In the genomic region with DNA sequence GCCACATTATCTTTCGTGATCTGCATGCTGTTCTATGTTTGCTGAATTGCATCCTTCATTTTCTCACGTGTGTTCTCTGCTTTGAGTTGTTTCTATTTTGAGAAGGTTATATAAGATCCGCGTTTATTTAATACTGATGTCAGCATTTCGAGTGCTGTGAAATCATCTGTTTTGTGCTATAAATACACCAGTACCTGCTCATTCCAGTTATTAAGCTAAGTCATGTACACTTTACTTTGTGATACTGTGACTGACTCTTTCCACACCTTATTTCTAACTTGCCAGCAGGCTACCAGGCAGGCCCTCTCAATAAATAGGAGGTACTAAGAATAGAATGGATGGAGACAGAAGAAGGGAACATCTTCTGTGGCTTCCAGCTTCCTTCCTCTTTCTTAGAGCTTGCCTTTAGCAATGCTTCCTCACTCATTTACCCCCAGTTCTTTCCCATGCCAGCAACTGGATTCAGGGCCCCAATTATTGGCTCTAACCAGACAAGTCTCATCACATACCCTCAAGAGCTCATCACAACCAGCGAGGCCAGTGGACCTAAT, we compare ENCODE assay signal across 18 mouse cellular contexts. TPM values are rescaled to one million over a fixed set of nuclear protein-coding genes. Genes with fewer than 3 reads are reported as not detected.
DNase-seq lines count a peak whose midpoint lies in the region; ATAC-seq lines count a peak whose summit lies in the region.
"Had no signal": no experiment of that assay in that cellular context is flagged by ENCODE, and none has a peak within 500 bp of the region (broad histone marks: within the 10 kb centered on the region; RNA-seq: fewer than 3 reads in every experiment).

No protein-coding gene starts in this region.

- no peaks in the 10 kb centered on the region for H3K79me2 ChIP-seq in macrophage (ENCODE audit: inconsistent target)

- H3K4me1 ChIP-seq in hindbrain, embryonic 12.5 days: no peaks in the 10 kb centered on the region
- H3K4me1 ChIP-seq: embryonic facial prominence, embryonic 13.5 days; midbrain, embryonic 10.5 days had no signal

- DNase-seq in frontal cortex, postnatal 25 days (ENCODE audit: low spot score in 2 of 2): no peak
- DNase-seq in layer of hippocampus, adult 11-12 months (ENCODE audit: low spot score): peak; percentile 23
- DNase-seq in layer of hippocampus, adult 8-10 months (ENCODE audit: low spot score in 2 of 2): no peak
- peak; percentile 5 for DNase-seq in MEL-GATA-1-ER (ENCODE audit: extremely low read depth, low read depth)
- no peak for DNase-seq in right cerebral cortex, postnatal 25 days
- DNase-seq: gastrocnemius, postnatal 36 days; kidney, adult 18-20 months; kidney, postnatal 4 days; liver; right cerebral cortex, adult 18-20 months; thymus, postnatal 36 days had no signal

- H3K27ac ChIP-seq in macrophage: peak overlapping the region; percentile 82
- H3K27ac ChIP-seq in hindbrain, embryonic 12.5 days: no peak overlapping the region
- H3K27ac ChIP-seq: embryonic facial prominence, embryonic 13.5 days; midbrain, embryonic 10.5 days had no signal

- H3K4me3 ChIP-seq in macrophage (ENCODE audit: inconsistent target): no peak overlapping the region
- no peak overlapping the region for H3K4me3 ChIP-seq in hindbrain, embryonic 12.5 days
- H3K4me3 ChIP-seq: embryonic facial prominence, embryonic 13.5 days; midbrain, embryonic 10.5 days had no signal

- 13% methylated on average over 6 of the region's 6 CpGs for WGBS in macrophage (ENCODE audit: missing documents)
- 85% methylated on average over 6 of the region's 6 CpGs for WGBS in hindbrain, embryonic 12.5 days

- ATAC-seq in frontal cortex, adult (ENCODE audit: low TSS enrichment): peak; percentile 57
- ATAC-seq in hindbrain, embryonic 12.5 days (ENCODE audit: low FRiP score): no peak
- ATAC-seq: hindbrain, embryonic 16.5 days; Patski had no signal

- no peaks in the 10 kb centered on the region for H3K36me3 ChIP-seq in macrophage (ENCODE audit: inconsistent target)
- no peaks in the 10 kb centered on the region for H3K36me3 ChIP-seq in hindbrain, embryonic 12.5 days
- H3K36me3 ChIP-seq: embryonic facial prominence, embryonic 13.5 days; midbrain, embryonic 10.5 days had no signal

- no peak overlapping the region for H3K4me2 ChIP-seq in hindbrain, embryonic 12.5 days (replicated peaks)
- H3K4me2 ChIP-seq: embryonic facial prominence, embryonic 13.5 days had no signal

- no peaks in the 10 kb centered on the region for H3K27me3 ChIP-seq in hindbrain, embryonic 12.5 days
- H3K27me3 ChIP-seq: embryonic facial prominence, embryonic 13.5 days had no signal

- no peaks in the 10 kb centered on the region for H3K9me3 ChIP-seq in hindbrain, embryonic 12.5 days (replicated peaks)
- H3K9me3 ChIP-seq: embryonic facial prominence, embryonic 13.5 days; midbrain, embryonic 10.5 days had no signal

- H3K9ac ChIP-seq in hindbrain, embryonic 12.5 days: no peak overlapping the region
- H3K9ac ChIP-seq: embryonic facial prominence, embryonic 13.5 days had no signal

RNA-seq across cellular contexts. Expression of a gene that starts 48.3 kb away (rescaled TPM):
- total RNA-seq in layer of hippocampus, adult 8-10 months (2022): 100 to 1,000 TPM in 1 of 4 experiments, 10 to 100 TPM in 3; 84.4 to 103 (median 92.3) TPM
- 10 to 100 TPM; 18.1 to 65.3 (median 33.0) TPM for total RNA-seq in macrophage (2018; cell fraction: chromatin; rRNA removed)
- total RNA-seq in macrophage (2018; cell fraction: cytosol; rRNA removed): 10 to 100 TPM; 27.9 to 60.3 (median 47.2) TPM
- total RNA-seq in macrophage (2018; cell fraction: nucleus; rRNA removed): 10 to 100 TPM; 26.4 to 83.5 (median 45.0) TPM
- polyA plus RNA-seq in macrophage (2018): 35.2 to 56.7 TPM (median 41.6 TPM) in 3 replicates
- polyA plus RNA-seq in hindbrain, embryonic 12.5 days (2016; fragmentation: Nextera tagmentation; extraction: Ambion mirVana): 80.7 and 88.9 TPM in 2 replicates

Comparison
In these comparisons a context has a peak if more than half of its experiments do, and no peak if none do; other contexts are left out.
1. DNase-seq: peak in layer of hippocampus, adult 11-12 months (single experiment) and MEL-GATA-1-ER (single experiment); none in frontal cortex, postnatal 25 days (0 of 2), layer of hippocampus, adult 8-10 months (0 of 2) and right cerebral cortex, postnatal 25 days (single experiment).